Mouse (Mus musculus) heart, adult 9 months (tissue): Measurements from ENCODE around the gene Sp6.

ENCODE experiments used
- DNase-seq, 2 experiments: peaks; one replicate each; pipeline ENCODE4 v3.0.0; 2022; ENCODE audit warnings: low spot score in 2 of 2

The Sp6 gene

GRCm38 (mm10) chr11:97021121-97021765 lies 8.0 kb downstream of the Sp6 start:
- DNase-seq: no peak

DNA sequence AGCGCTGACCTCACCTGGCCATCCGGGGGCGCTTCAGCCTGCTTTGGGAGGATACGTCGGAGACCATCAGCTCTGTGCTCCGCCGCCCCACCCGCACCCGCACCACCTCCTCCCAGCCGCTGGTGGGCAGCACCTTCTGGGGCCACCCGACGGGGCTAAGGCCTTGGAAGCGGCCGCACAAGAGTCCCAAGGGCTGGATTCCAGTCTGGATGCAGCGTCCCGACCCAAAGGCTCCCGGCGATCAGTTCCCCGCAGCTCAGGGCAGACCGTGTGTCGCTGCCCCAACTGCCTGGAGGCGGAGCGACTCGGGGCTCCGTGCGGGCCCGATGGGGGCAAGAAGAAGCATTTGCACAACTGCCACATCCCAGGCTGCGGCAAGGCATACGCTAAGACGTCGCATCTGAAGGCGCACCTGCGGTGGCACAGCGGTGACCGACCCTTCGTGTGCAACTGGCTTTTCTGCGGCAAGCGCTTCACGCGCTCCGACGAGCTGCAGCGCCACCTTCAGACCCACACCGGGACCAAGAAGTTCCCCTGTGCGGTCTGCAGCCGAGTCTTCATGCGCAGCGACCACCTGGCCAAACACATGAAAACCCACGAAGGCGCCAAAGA lies 8.8 kb downstream of the Sp6 start:
- DNase-seq: peak; percentile 60 to 63

- no peak for DNase-seq
These were observed 11.8 kb downstream of the Sp6 start for GRCm38 (mm10) chr11:97024977-97025376.

- peak; percentile 78 to 81 for DNase-seq
These were observed 12.6 kb downstream of the Sp6 start for GRCm38 (mm10) chr11:97025721-97026344.

- peak; percentile 75 to 85 for DNase-seq
These were observed 16.7 kb downstream of the Sp6 start, which contains the start of gene Scrn2 for GRCm38 (mm10) chr11:97029686-97030417. Gene Scrn2, plus strand, starts transcription at chr11:97029938.

GRCm38 (mm10) chr11:97030426-97030825 lies 17.2 kb downstream of the Sp6 start:
- no peak for DNase-seq

DNA sequence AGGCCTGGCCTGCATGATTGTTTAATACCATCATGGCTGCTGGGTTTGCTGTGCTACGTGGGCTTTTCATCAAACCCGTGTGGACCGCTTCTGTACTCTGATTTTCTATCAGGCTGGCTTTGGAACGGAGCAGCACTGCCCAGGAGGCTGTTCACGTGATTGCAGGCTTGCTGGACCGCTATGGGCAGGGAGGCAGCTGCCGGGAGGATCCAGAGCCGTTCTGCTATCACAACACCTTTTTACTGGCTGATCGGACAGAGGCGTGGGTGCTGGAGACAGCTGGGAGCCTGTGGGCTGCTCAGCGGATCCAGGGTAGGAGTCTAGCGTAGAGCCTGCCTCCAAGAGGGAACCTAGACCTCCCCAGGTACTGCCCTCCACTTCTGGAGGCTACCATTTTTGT lies 18.8 kb downstream of the Sp6 start:
- no peak for DNase-seq

DNA sequence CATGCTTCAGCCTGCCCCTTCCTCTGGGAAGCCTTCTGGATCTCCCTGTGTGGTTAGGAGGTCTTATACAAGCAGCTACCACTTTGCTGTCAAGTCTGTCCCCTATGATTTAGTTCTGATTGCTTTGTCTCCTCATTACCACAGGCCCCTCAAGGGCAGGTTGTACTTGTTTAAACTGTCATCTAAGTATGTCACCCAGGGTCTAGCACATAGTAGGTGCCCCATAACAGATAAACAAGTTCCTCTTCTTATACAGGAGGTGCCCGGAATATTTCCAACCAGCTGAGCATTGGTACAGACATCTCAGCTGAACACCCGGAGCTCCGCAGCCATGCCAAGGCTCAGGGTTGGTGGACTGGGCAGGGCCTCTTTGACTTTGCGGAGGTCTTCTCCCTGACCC lies 19.3 kb downstream of the Sp6 start:
- no peak for DNase-seq

DNA sequence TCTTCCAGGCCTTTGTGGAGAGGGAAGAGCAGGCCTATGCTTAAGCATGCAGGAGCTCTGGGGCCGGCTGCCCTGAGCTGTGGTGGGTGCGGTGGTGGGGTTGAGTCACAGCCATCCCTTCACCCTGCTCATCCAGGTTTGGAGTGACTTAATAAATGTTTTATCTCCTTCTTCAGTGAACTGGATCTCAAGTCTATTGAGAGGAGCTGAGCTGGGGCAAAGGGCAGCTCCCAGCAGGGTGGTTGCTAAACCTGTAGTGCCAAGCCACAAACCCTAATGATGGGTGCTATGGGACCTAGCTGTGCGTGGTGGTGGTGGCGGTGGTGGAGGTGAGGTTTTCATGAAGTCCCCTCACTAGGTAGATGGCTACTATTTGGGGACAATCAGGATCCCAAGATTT lies 20.6 kb downstream of the Sp6 start:
- no peak for DNase-seq

- no peak for DNase-seq
These were observed 22.9 kb downstream of the Sp6 start for GRCm38 (mm10) chr11:97036141-97036540.

- no peak for DNase-seq
These were observed 25.7 kb downstream of the Sp6 start for GRCm38 (mm10) chr11:97038881-97039280.

DNA sequence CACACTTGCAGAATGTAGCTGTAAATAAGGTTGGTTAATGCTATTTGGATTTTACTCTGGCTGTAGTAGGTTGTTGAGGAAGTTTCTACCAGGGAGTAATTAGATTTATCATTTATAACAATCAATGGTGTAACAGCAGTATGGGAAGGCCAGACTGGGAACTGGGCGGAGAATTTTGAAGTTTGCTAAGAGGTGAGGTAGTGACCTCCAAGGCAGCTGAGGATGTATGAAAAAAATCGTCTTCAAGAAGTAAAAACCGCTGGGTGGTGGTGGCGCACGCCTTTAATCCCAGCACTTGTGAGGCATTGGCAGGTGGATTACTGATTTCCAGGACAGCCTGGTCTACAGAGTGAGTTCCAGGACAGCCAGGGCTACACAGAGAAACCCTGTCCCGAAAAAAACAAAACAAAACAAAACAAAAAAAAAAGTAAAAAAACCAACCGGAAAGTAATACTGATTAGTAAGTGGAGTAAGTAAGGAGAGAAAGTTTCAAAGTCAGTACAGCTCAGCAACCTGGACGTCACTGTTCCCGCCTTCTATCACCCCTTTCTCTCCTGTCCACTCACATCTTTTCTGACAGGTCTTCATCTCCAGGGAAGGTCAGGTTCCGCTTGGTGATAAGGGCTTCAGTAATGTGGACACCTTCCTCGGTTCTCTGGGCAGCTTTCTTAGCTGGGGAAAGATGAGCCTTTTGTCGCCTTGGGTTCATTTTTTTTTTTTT lies 27.3 kb downstream of the Sp6 start:
- no peak for DNase-seq

DNA sequence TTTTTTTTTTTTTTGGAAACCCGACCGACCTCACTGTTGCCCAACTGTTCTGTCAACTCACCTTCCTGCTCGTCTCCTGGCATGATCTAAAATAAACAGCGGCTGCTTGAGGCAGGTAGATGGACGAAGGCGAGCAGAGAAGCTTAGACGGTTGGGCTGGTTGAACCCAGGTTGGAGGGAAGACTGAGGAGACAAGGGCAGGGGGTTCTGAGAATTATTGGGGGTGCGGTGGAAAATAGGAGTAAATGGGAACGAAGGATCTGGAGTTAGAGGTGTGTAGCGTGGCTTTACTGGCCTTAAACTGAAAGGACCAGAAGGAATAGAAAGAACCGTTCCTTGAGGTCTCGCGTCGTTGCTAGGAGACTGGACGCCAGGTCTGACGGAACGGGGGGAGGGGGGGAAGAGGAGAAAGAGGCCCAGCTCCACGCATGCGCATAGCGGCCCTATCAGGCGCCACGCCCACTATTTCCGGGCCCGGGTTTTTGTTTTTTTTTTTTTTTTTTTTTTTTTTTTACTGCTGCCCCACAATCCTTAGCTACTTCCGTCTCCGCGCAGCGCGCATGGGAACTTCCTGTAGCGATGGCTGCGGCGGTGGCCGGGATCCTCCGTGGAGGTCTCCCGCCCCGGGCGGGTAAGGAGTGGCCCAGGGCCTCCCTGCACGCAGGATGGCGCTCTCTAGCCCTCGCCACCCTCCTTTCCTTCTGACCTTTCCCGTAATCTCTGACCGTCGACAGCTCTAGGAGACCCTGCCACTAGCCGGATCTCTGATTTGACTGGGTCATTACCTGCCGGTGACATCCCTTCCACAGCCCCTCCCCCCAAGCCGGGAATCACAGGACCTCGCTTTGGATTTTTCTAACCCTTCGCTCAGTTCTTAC lies 28.1 kb downstream of the Sp6 start, which contains the start of the genes Lrrc46 and Mrpl10:
Gene Lrrc46 (minus strand): TSS at position 386 of the 878 bp plus-strand sequence.
Gene Mrpl10 (plus strand): TSS at position 539 of the 878 bp plus-strand sequence.
- peak; percentile 81 to 82 for DNase-seq

GRCm38 (mm10) chr11:97044902-97045301 lies 31.7 kb downstream of the Sp6 start:
- no peak for DNase-seq

GRCm38 (mm10) chr11:97045861-97046260 lies 32.7 kb downstream of the Sp6 start:
- DNase-seq: no peak

- DNase-seq: no peak
These were observed 35.0 kb downstream of the Sp6 start for GRCm38 (mm10) chr11:97048090-97048650.

GRCm38 (mm10) chr11:97049492-97050085 lies 36.4 kb downstream of the Sp6 start:
- DNase-seq: no peak

DNA sequence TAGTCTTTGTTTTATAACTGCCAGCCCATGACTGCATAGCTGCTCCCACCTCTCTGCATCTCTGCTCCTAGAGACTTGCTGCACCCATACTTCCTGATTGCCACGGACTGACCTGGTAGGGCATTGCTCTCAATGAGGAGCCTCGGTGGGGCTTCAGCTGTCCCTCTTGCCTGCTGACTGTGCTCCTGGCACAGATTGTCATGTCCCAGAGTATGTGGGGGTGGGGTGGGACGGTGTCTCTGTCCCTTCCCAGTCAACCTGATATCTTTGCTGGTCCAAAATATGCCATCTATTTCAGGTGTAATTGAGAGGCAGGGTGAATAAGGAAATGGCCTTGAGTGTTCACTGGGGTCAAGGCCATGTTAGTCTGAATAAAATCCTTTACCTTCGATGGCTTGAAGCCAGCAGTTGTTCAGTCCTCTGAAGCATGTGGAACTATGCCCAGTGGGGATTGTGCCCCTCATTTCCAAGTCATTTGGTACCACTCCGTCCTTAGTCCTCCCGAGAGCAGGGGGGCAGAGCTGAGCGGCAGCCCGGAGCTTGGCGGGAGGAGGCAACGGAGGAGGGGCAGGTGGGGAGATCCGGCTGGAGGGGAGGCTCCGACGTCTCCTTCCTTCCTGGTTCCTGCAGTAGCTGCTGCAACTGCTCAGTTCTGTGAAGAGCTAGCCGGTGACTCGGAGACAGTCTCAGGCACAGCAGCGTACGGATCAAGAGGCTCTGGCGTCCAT lies 37.2 kb downstream of the Sp6 start, which contains the start of gene Osbpl7:
Gene Osbpl7 (plus strand): TSS at position 413 of the 728 bp plus-strand sequence.
- peak; percentile 65 to 68 for DNase-seq
